Mouse (Mus musculus) small intestine, adult 2 months (tissue): ENCODE data around the gene Mbnl1. TPM values are rescaled to one million over a fixed set of nuclear protein-coding genes. Genes with fewer than 3 reads are reported as not detected.

Experiments used
- H3K27ac ChIP-seq: fragments of 200-500 bp; 2 replicates; pipeline ENCODE4 v1.5.1; 2012; ENCODE audit warnings: low read depth, low read length, control low read depth, inconsistent platforms; ENCODE audit not compliant: insufficient read depth
- H3K27me3 ChIP-seq: fragments of 200-500 bp; 2 replicates; pipeline ENCODE4 v1.6.1; 2012; ENCODE audit warnings: mild to moderate bottlenecking, moderate library complexity, low read length, inconsistent platforms; ENCODE audit not compliant: control insufficient read depth, insufficient read depth
- H3K36me3 ChIP-seq: fragments of 200-500 bp; 2 replicates; pipeline ENCODE4 v1.6.1; 2012; ENCODE audit warnings: mild to moderate bottlenecking, low read length, control low read depth, inconsistent platforms; ENCODE audit not compliant: control insufficient read depth, insufficient read depth
- H3K4me1 ChIP-seq: fragments of 200-500 bp; 2 replicates; pipeline ENCODE4 v1.6.1; 2012; ENCODE audit warnings: low read length, inconsistent platforms, mixed read lengths; ENCODE audit not compliant: control insufficient read depth, insufficient read depth, insufficient read length
- H3K4me3 ChIP-seq: fragments of 200-500 bp; 2 replicates; pipeline ENCODE4 v1.5.1; 2012; ENCODE audit warnings: low read depth, mild to moderate bottlenecking, control low read depth, inconsistent platforms, low read length, moderate library complexity
- CTCF ChIP-seq: fragments of 200-500 bp; IDR thresholded peaks from 2 replicates; pipeline ENCODE4 v1.5.1; 2012; ENCODE audit warnings: low read depth, mild to moderate bottlenecking, control low read depth, inconsistent platforms, low read length, moderate library complexity, mixed read lengths; ENCODE audit not compliant: insufficient replicate concordance, insufficient read length; ENCODE audit errors: extremely low read depth
- POLR2A ChIP-seq: fragments of 200-500 bp; IDR thresholded peaks from 2 replicates; pipeline ENCODE4 v1.6.1; 2012; ENCODE audit warnings: low read depth, mild to moderate bottlenecking, control low read depth, inconsistent platforms, low read length, moderate library complexity
- WGBS: fragments of 180-500 bp; shearing (Covaris S2); methylation state at CpG from one replicate; pipeline ENCODE4 v1.1.7; 2018; 5-methylcytosine and 5-hydroxymethylcytosine counted together
- polyA plus RNA-seq: library from polyadenylated mRNA; depleted of rRNA; stranded (reverse); fragments of >200 nt; gene quantifications from 2 replicates; pipeline ENCODE4 v1.2.3, GENCODE M21; 2012

The Mbnl1 gene
- polyA plus RNA-seq, 1 experiment, result 48.7 TPM

DNA sequence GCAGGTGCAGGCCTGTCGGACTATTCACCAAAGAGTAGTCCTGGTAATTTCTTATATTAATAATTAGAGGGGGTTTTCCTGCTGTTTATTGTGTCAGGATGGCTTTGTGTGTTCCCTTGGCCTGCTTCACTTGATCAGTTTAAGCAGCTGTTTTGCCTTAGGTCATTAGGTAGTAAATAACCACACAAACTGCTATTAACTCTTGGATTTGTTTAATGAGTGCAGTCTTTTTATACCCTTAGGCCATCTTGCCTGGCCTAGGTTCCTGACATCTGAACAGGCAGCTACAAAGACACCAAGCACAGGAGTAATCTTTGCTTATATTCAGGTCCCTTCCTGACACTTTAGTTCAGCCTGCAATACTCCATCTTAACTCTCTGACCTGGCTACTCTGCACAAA, 110.0 kb downstream of the Mbnl1 start:
- peaks cover 1% of the 10 kb centered on the region for H3K36me3 ChIP-seq
- H3K4me1 ChIP-seq, result peaks cover 13% of the 10 kb centered on the region; the same call in 1 of the 2 replicates
- H3K27me3 ChIP-seq, result no peaks in the 10 kb centered on the region
- H3K27ac ChIP-seq, result no peak overlapping the region
- WGBS, result 85% methylated on average over 1 of the region's 1 CpGs
- no peak for TF ChIP-seq POLR2A
- H3K4me3 ChIP-seq, result no peak overlapping the region

DNA sequence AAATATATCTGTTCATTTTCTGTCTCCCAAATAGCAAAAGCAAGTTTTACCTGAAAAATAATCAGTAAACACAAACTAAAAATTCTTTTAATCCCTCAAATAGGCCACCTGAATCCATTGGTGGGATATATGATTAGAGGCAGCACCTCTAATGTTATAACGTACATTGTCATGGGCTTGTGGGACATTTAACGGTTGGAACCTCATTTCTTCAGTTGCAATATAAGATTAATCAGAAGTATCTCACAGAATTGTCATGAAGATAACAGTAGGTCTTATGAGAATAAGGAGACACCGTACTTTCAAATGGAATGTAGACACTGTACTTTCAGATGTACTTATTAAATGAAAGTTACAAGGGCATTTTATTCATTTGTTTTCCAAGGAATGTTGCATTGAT, 112.1 kb downstream of the Mbnl1 start:
- peaks cover 1% of the 10 kb centered on the region for H3K36me3 ChIP-seq
- H3K27me3 ChIP-seq, result no peaks in the 10 kb centered on the region
- H3K4me1 ChIP-seq, result peaks cover 13% of the 10 kb centered on the region; the same call in 1 of the 2 replicates
- no peak overlapping the region for H3K4me3 ChIP-seq
- TF ChIP-seq POLR2A, result no peak
- TF ChIP-seq CTCF, result no peak
- H3K27ac ChIP-seq, result no peak overlapping the region
- 89% methylated on average over 3 of the region's 3 CpGs for WGBS

DNA sequence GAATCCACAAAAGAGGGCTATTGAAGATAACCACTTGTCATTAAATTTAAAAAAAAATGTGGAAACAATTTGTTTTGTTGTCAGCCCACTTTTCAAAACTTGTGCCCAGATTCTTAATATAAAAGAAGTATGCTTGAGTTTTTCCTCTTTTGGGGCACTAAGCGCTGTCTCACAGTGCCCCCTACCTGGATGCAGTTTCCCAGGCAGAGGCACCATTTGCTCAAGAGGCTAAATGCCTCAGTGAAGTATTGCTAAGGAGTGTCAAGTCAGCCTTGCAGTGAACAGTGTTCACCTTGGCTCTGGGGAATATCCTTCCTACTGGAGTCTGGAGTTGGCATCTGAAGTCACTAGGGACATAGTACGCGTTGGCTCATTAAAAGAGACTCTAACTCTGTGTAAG, 113.4 kb downstream of the Mbnl1 start:
- peak; percentile 17; the same call in 1 of the 2 replicates for TF ChIP-seq CTCF
- TF ChIP-seq POLR2A, result no peak
- 94% methylated on average over 3 of the region's 3 CpGs for WGBS
- peaks cover 7% of the 10 kb centered on the region; the same call in 1 of the 2 replicates for H3K4me1 ChIP-seq
- H3K36me3 ChIP-seq, result peaks cover 1% of the 10 kb centered on the region; the same call in 1 of the 2 replicates
- H3K27ac ChIP-seq, result no peak overlapping the region
- no peak overlapping the region for H3K4me3 ChIP-seq
- H3K27me3 ChIP-seq, result no peaks in the 10 kb centered on the region

DNA sequence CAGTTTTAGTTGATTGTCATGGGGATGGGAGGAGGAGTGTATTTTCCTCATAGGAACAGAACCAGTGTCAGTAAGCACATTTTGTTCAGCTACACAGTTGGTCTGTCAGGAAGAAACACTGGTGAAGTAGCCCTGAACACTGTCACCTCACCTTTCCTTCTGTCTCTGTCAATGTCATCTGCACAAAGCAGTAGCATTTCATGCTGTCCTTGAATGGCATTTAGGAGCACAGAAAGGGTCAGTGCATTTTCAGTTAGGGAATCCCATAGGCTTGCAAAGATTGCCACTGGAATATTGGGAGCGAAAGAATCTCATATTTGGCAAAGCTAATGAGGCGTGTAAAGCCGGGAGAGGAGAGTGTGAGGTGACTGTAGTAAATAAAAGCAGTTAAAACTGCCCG, 114.5 kb downstream of the Mbnl1 start:
- Histone ChIP-seq H3K27ac (no peak overlapping the region), H3K4me1 (peaks cover 7% of the 10 kb centered on the region; the same call in 1 of the 2 replicates), H3K36me3 (peaks cover 1% of the 10 kb centered on the region; the same call in 1 of the 2 replicates), H3K4me3 (no peak overlapping the region), H3K27me3 (no peaks in the 10 kb centered on the region)
- 82% methylated on average over 4 of the region's 4 CpGs for WGBS
- TF ChIP-seq POLR2A (no peak), CTCF (no peak)

DNA sequence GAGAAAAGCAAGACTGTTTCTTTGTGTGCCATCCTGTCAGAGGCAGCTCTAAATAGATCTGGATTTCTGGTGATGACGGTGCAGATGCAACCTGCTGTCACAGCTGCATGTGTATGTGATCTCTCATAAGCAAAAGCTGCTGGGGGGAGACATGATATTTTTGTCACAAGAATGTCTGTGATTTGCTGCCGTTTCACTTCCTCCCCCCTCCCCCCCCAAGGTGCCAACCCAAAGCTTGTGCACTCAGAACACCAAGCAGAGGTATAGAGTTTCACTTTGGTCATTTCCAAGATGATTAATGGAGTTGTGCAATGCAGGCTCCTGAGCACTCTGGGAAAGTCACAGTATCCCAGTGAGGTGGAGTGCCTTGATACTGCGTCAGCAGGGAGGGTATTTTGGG, 116.7 kb downstream of the Mbnl1 start:
- no peak overlapping the region for H3K27ac ChIP-seq
- no peak overlapping the region for H3K4me3 ChIP-seq
- H3K4me1 ChIP-seq, result peaks cover 7% of the 10 kb centered on the region; the same call in 1 of the 2 replicates
- no peak for TF ChIP-seq CTCF
- TF ChIP-seq POLR2A, result no peak
- H3K36me3 ChIP-seq, result no peaks in the 10 kb centered on the region
- WGBS, result 70% methylated on average over 3 of the region's 3 CpGs
- H3K27me3 ChIP-seq, result no peaks in the 10 kb centered on the region

DNA sequence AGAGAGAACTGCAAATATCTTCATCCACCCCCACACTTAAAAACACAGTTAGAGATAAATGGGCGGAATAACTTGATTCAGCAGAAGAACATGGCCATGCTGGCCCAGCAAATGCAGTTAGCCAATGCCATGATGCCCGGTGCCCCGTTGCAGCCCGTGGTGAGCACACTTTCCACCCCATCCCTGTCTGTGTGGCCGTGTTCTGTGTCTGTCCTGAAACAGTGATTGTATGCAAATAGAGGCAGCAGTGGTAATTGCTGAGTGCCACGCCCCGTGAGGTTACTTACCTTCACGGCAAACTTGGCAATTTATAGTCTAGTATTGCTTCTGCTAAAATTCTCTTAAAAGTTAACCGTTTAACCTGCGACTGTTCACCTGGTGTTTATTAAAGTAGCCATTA, 123.0 kb downstream of the Mbnl1 start:
- no peaks in the 10 kb centered on the region for H3K27me3 ChIP-seq
- no peak overlapping the region for H3K4me3 ChIP-seq
- 58% methylated on average over 10 of the region's 10 CpGs for WGBS
- H3K36me3 ChIP-seq, result peaks cover 4% of the 10 kb centered on the region; the same call in 1 of the 2 replicates
- TF ChIP-seq POLR2A (no peak), CTCF (no peak)
- no peak overlapping the region for H3K27ac ChIP-seq
- no peaks in the 10 kb centered on the region for H3K4me1 ChIP-seq

DNA sequence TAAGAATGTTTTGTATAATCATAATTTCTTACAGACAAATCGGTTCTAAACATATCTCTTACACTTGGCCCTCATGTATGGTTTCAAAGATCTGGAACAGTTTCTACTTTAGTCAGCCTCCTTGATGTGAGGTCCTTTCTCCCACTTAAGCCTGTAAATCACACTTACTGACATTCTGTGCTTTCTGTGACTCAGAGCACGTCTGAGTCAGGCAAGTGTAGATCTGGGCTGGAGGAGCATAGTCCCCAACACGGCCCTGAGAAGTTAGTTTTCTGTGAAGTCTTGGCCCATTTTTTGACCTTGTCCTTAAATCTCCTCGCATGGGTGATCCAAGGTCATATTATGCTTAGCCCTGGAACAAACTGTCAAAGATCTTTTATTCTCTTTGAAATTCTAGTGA, 124.4 kb downstream of the Mbnl1 start:
- H3K27ac ChIP-seq, result no peak overlapping the region
- TF ChIP-seq CTCF (no peak), POLR2A (no peak)
- 69% methylated on average over 4 of the region's 4 CpGs for WGBS

More for the DNA sequence above, 124.4 kb downstream of the Mbnl1 start:
- Histone ChIP-seq H3K27me3 (no peaks in the 10 kb centered on the region), H3K4me1 (no peaks in the 10 kb centered on the region), H3K4me3 (no peak overlapping the region), H3K36me3 (peaks cover 4% of the 10 kb centered on the region; the same call in 1 of the 2 replicates)
